Mouse (Mus musculus) thymus, postnatal 10 days (tissue): Measurements from ENCODE around the gene 4930507D05Rik.
"Not testable (repeated sequence)": the region's sequence is repeated elsewhere in the genome, so short reads cannot be mapped to it uniquely, and the experiment has no call there.

Experiments used
- DNase-seq, 2 experiments: peaks; one replicate each; pipeline ENCODE4 v3.0.0; 2021; ENCODE audit warnings: low spot score in 2 of 2

The 4930507D05Rik gene

GRCm38 (mm10) chr10:62449364-62450279 lies at the start of gene 4930507D05Rik, which contains the start of gene Supv3l1:
Gene 4930507D05Rik (plus strand): TSS chr10:62449489.
Gene Supv3l1 (minus strand): TSS chr10:62449738.
- peak; percentile 72 to 89 for DNase-seq

GRCm38 (mm10) chr10:62401641-62402111 lies 47.6 kb upstream of the 4930507D05Rik start:
- DNase-seq: no peak

- DNase-seq: peak; percentile 38 to 52
Observed at GRCm38 (mm10) chr10:62404901-62405300, 44.4 kb upstream of the 4930507D05Rik start.

GRCm38 (mm10) chr10:62410943-62411342 lies 38.3 kb upstream of the 4930507D05Rik start:
- peak; percentile 7 to 49 for DNase-seq

- no peak for DNase-seq
Observed at GRCm38 (mm10) chr10:62411431-62412410, 37.6 kb upstream of the 4930507D05Rik start.

GRCm38 (mm10) chr10:62412906-62413605 lies 36.2 kb upstream of the 4930507D05Rik start:
- no peak for DNase-seq

- DNase-seq: no peak
Observed at GRCm38 (mm10) chr10:62413606-62413982, 35.7 kb upstream of the 4930507D05Rik start.

GRCm38 (mm10) chr10:62418831-62419356 lies 30.4 kb upstream of the 4930507D05Rik start:
- DNase-seq: no peak

GRCm38 (mm10) chr10:62419422-62419821 lies 29.9 kb upstream of the 4930507D05Rik start:
- no peak for DNase-seq

GRCm38 (mm10) chr10:62420399-62420798 lies 28.9 kb upstream of the 4930507D05Rik start:
- no peak for DNase-seq

- DNase-seq: no peak
Observed at GRCm38 (mm10) chr10:62421127-62421526, 28.2 kb upstream of the 4930507D05Rik start.

GRCm38 (mm10) chr10:62422255-62422654 lies 27.0 kb upstream of the 4930507D05Rik start, which contains the start of gene Hkdc1:
Gene Hkdc1 (minus strand): TSS chr10:62422491.
- no peak for DNase-seq

- no peak for DNase-seq
Observed at GRCm38 (mm10) chr10:62425081-62425871, 24.0 kb upstream of the 4930507D05Rik start.

- no peak for DNase-seq
Observed at GRCm38 (mm10) chr10:62430427-62430826, 18.9 kb upstream of the 4930507D05Rik start.

GRCm38 (mm10) chr10:62450280-62450640 lies 971 bp downstream of the 4930507D05Rik start:
- no peak for DNase-seq

GRCm38 (mm10) chr10:62452001-62452400 lies 2.7 kb downstream of the 4930507D05Rik start:
- not testable (repeated sequence) for DNase-seq

- DNase-seq: no peak
Observed at GRCm38 (mm10) chr10:62461321-62461720, 12.0 kb downstream of the 4930507D05Rik start.

- DNase-seq: no peak
Observed at GRCm38 (mm10) chr10:62469736-62470135, 20.4 kb downstream of the 4930507D05Rik start.

GRCm38 (mm10) chr10:62471105-62471504 lies 21.8 kb downstream of the 4930507D05Rik start:
- DNase-seq: no peak

- DNase-seq: no peak
Observed at GRCm38 (mm10) chr10:62474944-62475343, 25.7 kb downstream of the 4930507D05Rik start.
